Mouse (Mus musculus) midbrain, embryonic 11.5 days (tissue): ENCODE data around the gene Kank4. TPM values are rescaled to one million over a fixed set of nuclear protein-coding genes. Genes with fewer than 3 reads are reported as not detected.

Source experiments
- ATAC-seq: fragments of 200-750 bp; cut with Nextera tagmentation; 2 replicates; pipeline ENCODE4 v1.8.0; 2017; ENCODE audit warnings: moderate TSS enrichment, moderate library complexity; ENCODE audit not compliant: low FRiP score
- DNase-seq: peaks from one replicate; pipeline ENCODE4 v3.0.0; 2015; ENCODE audit warnings: low spot score; ENCODE audit errors: missing footprints
- H3K27ac ChIP-seq: fragments of 300-500 bp; sonication (generic); 2 replicates; pipeline ENCODE4 v1.5.1; 2014; ENCODE audit warnings: low read depth, low read length
- H3K27me3 ChIP-seq: fragments of 300-500 bp; sonication (generic); 2 replicates; pipeline ENCODE4 v1.6.1; 2014; ENCODE audit warnings: mild to moderate bottlenecking, low read length, moderate library complexity, mixed read lengths; ENCODE audit not compliant: control insufficient read depth, insufficient read depth
- H3K36me3 ChIP-seq: fragments of 300-500 bp; sonication (generic); 2 replicates; pipeline ENCODE4 v1.6.1; 2014; ENCODE audit warnings: mild to moderate bottlenecking, low read length, moderate library complexity, mixed read lengths; ENCODE audit not compliant: control insufficient read depth, insufficient read depth
- H3K4me1 ChIP-seq: fragments of 300-500 bp; sonication (generic); 2 replicates; pipeline ENCODE4 v1.6.1; 2014; ENCODE audit warnings: low read length; ENCODE audit not compliant: control insufficient read depth, insufficient read depth
- H3K4me2 ChIP-seq: fragments of 300-500 bp; sonication (generic); 2 replicates; pipeline ENCODE4 v1.6.1; 2014; ENCODE audit warnings: mild to moderate bottlenecking, moderate library complexity
- H3K4me3 ChIP-seq: fragments of 300-500 bp; sonication (generic); 2 replicates; pipeline ENCODE4 v1.5.1; 2014; ENCODE audit warnings: low read depth, low read length
- H3K9ac ChIP-seq: fragments of 300-500 bp; sonication (generic); 2 replicates; pipeline ENCODE4 v1.6.1; 2014; ENCODE audit warnings: low read length
- H3K9me3 ChIP-seq: fragments of 300-500 bp; sonication (generic); 2 replicates; pipeline ENCODE4 v1.6.1; 2016; ENCODE audit warnings: low read length; ENCODE audit not compliant: control insufficient read depth
- WGBS: fragments of 180-500 bp; shearing (Covaris S2); extraction: QIAGEN DNeasy Blood & Tissue Kit; methylation state at CpG from one replicate; pipeline ENCODE4 v1.1.7; 2014; 5-methylcytosine and 5-hydroxymethylcytosine counted together
- polyA plus RNA-seq: library from polyadenylated mRNA; unstranded; fragments of >200 nt; fragmentation: Nextera tagmentation; extraction: Ambion mirVana; gene quantifications from 2 replicates; pipeline ENCODE4 v1.2.1, GENCODE M21; 2014

The Kank4 gene
- polyA plus RNA-seq, 1 experiment from 2014 or later = 0.98 TPM

DNA sequence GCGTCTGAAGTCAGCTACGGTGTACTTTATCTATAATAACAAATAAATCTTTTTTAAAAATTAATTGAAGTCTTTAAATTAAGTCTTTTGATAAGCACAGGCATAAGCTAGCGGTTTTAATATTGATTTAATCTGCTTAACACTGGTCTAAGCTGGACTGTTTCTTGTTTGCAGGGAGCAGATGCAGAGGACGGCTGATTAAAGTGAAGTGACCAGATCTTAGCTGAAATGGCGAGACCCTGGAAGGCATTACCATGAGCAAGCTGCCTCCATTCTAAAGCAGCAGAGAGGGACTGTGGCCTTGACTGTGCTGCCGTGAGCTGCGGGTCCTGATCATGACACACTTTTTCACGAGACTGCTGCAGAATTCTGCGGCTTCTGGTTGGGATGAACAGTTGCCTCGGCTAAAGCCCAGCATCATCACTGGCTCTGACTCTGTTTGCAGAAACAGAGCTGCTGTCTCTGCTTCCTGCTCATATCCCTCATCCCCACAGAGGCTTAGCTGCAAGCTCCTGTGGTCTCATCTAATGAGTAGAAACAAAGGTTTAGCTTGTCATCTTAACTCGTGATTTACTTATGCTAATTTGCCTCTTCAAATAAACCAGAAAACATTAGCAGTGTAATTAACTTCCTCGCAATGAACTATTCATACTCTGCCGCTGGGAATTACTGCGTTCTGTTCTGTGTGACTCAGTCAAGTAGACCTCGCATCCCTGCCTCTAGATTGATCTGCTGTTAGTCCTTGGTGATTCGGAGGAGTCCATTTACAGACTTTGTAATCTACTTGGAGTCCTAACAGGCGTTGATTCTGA is 99.4 kb downstream of the Kank4 start:
- DNase-seq (no peak), ATAC-seq (no peak)
- H3K4me3 ChIP-seq = no peak overlapping the region
- no peaks in the 10 kb centered on the region for H3K36me3 ChIP-seq
- no peak overlapping the region for H3K4me2 ChIP-seq
- H3K27ac ChIP-seq = no peak overlapping the region
- H3K9me3 ChIP-seq = no peaks in the 10 kb centered on the region
- 77% methylated on average over 17 of the region's 17 CpGs for WGBS
- no peak overlapping the region for H3K9ac ChIP-seq
- no peaks in the 10 kb centered on the region for H3K4me1 ChIP-seq
- no peaks in the 10 kb centered on the region for H3K27me3 ChIP-seq

DNA sequence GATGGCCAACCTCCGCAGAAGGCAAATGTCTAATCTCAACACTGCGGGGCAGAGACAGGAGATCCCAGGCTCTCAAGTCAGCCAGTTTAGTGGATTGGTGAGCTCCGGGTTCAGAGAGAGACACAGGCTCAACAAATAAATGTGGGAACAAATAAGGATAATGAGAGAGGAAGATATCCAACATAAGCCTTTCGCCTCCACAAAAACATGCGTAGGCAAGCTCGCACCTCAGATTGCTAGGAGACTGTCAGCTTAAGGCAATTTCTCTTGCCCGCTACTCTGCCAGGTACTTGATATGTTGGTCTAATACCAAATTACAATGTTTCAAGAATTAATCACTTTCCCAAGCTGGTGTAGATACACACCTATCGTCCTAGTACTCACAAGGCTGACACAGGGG is 106.4 kb downstream of the Kank4 start:
- Histone ChIP-seq H3K4me1 (no peaks in the 10 kb centered on the region), H3K4me3 (no peak overlapping the region), H3K4me2 (no peak overlapping the region), H3K9ac (no peak overlapping the region), H3K27me3 (no peaks in the 10 kb centered on the region), H3K36me3 (no peaks in the 10 kb centered on the region), H3K27ac (no peak overlapping the region), H3K9me3 (no peaks in the 10 kb centered on the region)
- DNase-seq = no peak
- ATAC-seq = no peak
- 94% methylated on average over 8 of the region's 8 CpGs for WGBS

Other genes starting within 250 kb of the Kank4 start
- gene L1td1, start 90.8 kb downstream of the Kank4 start, polyA plus RNA-seq = 0.17 TPM in 1 of 2 replicates, not detected in the other
- gene I0C0044D17Rik, start 6.3 kb upstream of the Kank4 start, polyA plus RNA-seq = not detected in 2 replicates
- gene Usp1, start 106.3 kb upstream of the Kank4 start, polyA plus RNA-seq = 135 and 139 TPM in 2 replicates
- 0.58 and 0.78 TPM in 2 replicates for gene Angptl3, start 213.4 kb upstream of the Kank4 start, polyA plus RNA-seq